In the genomic region with DNA sequence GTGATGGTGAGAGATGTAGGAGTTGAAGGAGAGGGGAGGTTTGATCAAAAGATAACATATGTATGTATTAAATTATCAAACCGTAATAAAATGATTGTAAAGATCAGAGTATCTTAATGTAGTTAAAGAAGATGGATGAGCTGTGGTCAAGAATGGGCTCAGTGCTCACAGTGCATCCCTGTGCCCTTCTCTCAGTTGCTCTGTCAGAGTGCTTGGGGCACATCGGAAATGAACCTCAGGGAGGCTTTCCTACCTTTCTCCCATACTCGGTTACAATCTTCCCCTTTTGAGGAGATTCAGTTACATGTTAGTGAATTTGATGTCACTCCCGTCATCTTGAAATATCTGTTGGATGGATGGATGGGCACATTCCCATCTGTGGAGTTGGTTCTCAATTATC, we compare ENCODE assay signal across 32 mouse cellular contexts.
"Had no signal": no experiment of that assay in that cellular context is flagged by ENCODE, and none has a peak within 500 bp of the region (broad histone marks: within the 10 kb centered on the region; RNA-seq: fewer than 3 reads in every experiment).

No protein-coding gene starts in this region.

- ATAC-seq: hindbrain, embryonic 16.5 days; hindbrain, postnatal 0 days; inflammation-experienced regulatory T-cells, adult 6 months; intestine, embryonic 15.5 days; intestine, embryonic 16.5 days; intestine, postnatal 0 days had no signal

- H3K36me3 ChIP-seq: heart, embryonic 10.5 days; heart, embryonic 12.5 days; heart, embryonic 13.5 days; heart, embryonic 15.5 days; hindbrain, embryonic 10.5 days; hindbrain, embryonic 12.5 days; hindbrain, embryonic 13.5 days; hindbrain, embryonic 15.5 days; intestine, embryonic 15.5 days had no signal

- H3K9ac ChIP-seq: heart, embryonic 12.5 days; heart, embryonic 15.5 days; hindbrain, embryonic 12.5 days; hindbrain, embryonic 13.5 days; hindbrain, embryonic 14.5 days; hindbrain, embryonic 15.5 days; intestine, embryonic 15.5 days had no signal

- H3K4me2 ChIP-seq: heart, embryonic 11.5 days; heart, embryonic 12.5 days; heart, embryonic 13.5 days; heart, embryonic 15.5 days; hindbrain, embryonic 12.5 days; hindbrain, embryonic 13.5 days; hindbrain, embryonic 14.5 days; hindbrain, embryonic 15.5 days; intestine, embryonic 15.5 days had no signal

- H3K4me1 ChIP-seq: hindbrain, embryonic 15.5 days; intestine, embryonic 15.5 days had no signal

- H3K4me3 ChIP-seq: heart, adult 2 months; heart, embryonic 10.5 days; heart, embryonic 12.5 days; heart, embryonic 13.5 days; heart, embryonic 15.5 days; hindbrain, embryonic 10.5 days; hindbrain, embryonic 12.5 days; hindbrain, embryonic 13.5 days; hindbrain, embryonic 15.5 days; intestine, embryonic 15.5 days; layer of hippocampus, adult 2 months; left cerebral cortex, adult 2 months had no signal

- H3K27me3 ChIP-seq: heart, embryonic 12.5 days; heart, embryonic 13.5 days; heart, embryonic 15.5 days; hindbrain, embryonic 12.5 days; hindbrain, embryonic 13.5 days; hindbrain, embryonic 15.5 days; intestine, embryonic 15.5 days had no signal

- H3K27ac ChIP-seq: heart, adult 2 months; hindbrain, embryonic 10.5 days; hindbrain, embryonic 12.5 days; hindbrain, embryonic 13.5 days; hindbrain, embryonic 14.5 days; hindbrain, embryonic 15.5 days; hindbrain, postnatal 0 days; intestine, embryonic 15.5 days; layer of hippocampus, adult 2 months; left cerebral cortex, adult 2 months had no signal

- DNase-seq: heart, adult 18-20 months; heart, adult 2 months; heart, postnatal 10 days; heart, postnatal 14 days; heart, postnatal 36 days; heart, postnatal 4 days; kidney, adult 11 months; kidney, adult 18-20 months; kidney, adult 2 months; kidney, adult 8-10 months; kidney, postnatal 25 days; kidney, postnatal 36 days; layer of hippocampus, adult 9-11 months; layer of hippocampus, postnatal 36 days had no signal

- H3K9me3 ChIP-seq: heart, embryonic 10.5 days; heart, embryonic 12.5 days; heart, embryonic 13.5 days; heart, embryonic 15.5 days; hindbrain, embryonic 10.5 days; hindbrain, embryonic 12.5 days; hindbrain, embryonic 13.5 days; hindbrain, embryonic 15.5 days; intestine, embryonic 15.5 days had no signal
